Mouse (Mus musculus) heart, postnatal 0 days (tissue): ENCODE measurements around the gene Rbfox3.

Experiments used
- CTCF ChIP-seq: IDR thresholded peaks from 2 replicates; pipeline ENCODE4 v1.5.1; 2016; ENCODE audit warnings: antibody characterized with exemption, control low read depth, low read depth
- EP300 ChIP-seq: IDR thresholded peaks from 2 replicates; pipeline ENCODE4 v1.6.1; 2016; ENCODE audit warnings: antibody characterized with exemption, low read depth

GRCm38 (mm10) chr11:118484169-118484568 lies 427.2 kb downstream of the Rbfox3 start:
- TF ChIP-seq CTCF = no peak
- no peak for TF ChIP-seq EP300
